Mouse (Mus musculus) liver, embryonic 13.5 days (tissue): ENCODE measurements at regions not wholly inside any gene's neighbourhood (a gene's known extent, or its start where the extent isn't known, plus 50 kb on each side); places are given as distances from the start of the nearest gene placed in this dataset.

Experiments
- ATAC-seq: fragments of 200-750 bp; cut with Nextera tagmentation; 2 replicates; pipeline ENCODE4 v1.8.0; 2017; ENCODE audit warnings: low read depth, mild to moderate bottlenecking, moderate number of reproducible peaks, moderate library complexity
- DNase-seq: peaks from one replicate; pipeline ENCODE4 v3.0.0; 2022
- H3K27ac ChIP-seq: fragments of 300-500 bp; sonication (generic); 2 replicates; pipeline ENCODE4 v1.5.1; 2015; ENCODE audit warnings: moderate library complexity, mild to moderate bottlenecking, inconsistent platforms
- H3K27me3 ChIP-seq: fragments of 300-500 bp; sonication (generic); 2 replicates; pipeline ENCODE4 v1.6.1; 2015; ENCODE audit warnings: mild to moderate bottlenecking, inconsistent platforms
- H3K36me3 ChIP-seq: fragments of 300-500 bp; sonication (generic); 2 replicates; pipeline ENCODE4 v1.6.1; 2015; ENCODE audit warnings: mild to moderate bottlenecking, inconsistent platforms
- H3K4me1 ChIP-seq: fragments of 300-500 bp; sonication (generic); replicated peaks from 2 replicates; pipeline ENCODE4 v1.6.1; 2015; ENCODE audit warnings: inconsistent platforms
- H3K4me2 ChIP-seq: fragments of 300-500 bp; sonication (generic); 2 replicates; pipeline ENCODE4 v1.6.1; 2015; ENCODE audit warnings: inconsistent platforms, mild to moderate bottlenecking, moderate library complexity
- H3K4me3 ChIP-seq: fragments of 300-500 bp; sonication (generic); replicated peaks from 2 replicates; pipeline ENCODE4 v1.5.1; 2015; ENCODE audit warnings: mild to moderate bottlenecking, inconsistent platforms
- H3K9ac ChIP-seq: fragments of 300-500 bp; sonication (generic); 2 replicates; pipeline ENCODE4 v1.6.1; 2015; ENCODE audit warnings: mild to moderate bottlenecking, inconsistent platforms
- H3K9me3 ChIP-seq: fragments of 300-500 bp; sonication (generic); replicated peaks from 2 replicates; pipeline ENCODE4 v1.6.1; 2016; ENCODE audit warnings: inconsistent platforms
- WGBS: fragments of 180-500 bp; shearing (Covaris S2); methylation state at CpG from one replicate; pipeline ENCODE4 v1.1.7; 2015; ENCODE audit not compliant: insufficient replicate concordance; 5-methylcytosine and 5-hydroxymethylcytosine counted together

- Histone ChIP-seq H3K4me2 (no peak overlapping the region), H3K9ac (no peak overlapping the region), H3K9me3 (no peaks in the 10 kb centered on the region; the same call in 1 of the 2 replicates), H3K27me3 (no peaks in the 10 kb centered on the region), H3K4me1 (no peaks in the 10 kb centered on the region), H3K27ac (no peak overlapping the region), H3K36me3 (no peaks in the 10 kb centered on the region), H3K4me3 (no peak overlapping the region)
- no peak for DNase-seq
- WGBS, result 15% methylated on average over 7 of the region's 7 CpGs
- ATAC-seq, result no peak
Observed at GRCm38 (mm10) chr5:111863922-111864321, 130.2 kb downstream of the Gm26897 start.

- Histone ChIP-seq H3K36me3 (no peaks in the 10 kb centered on the region), H3K27me3 (no peaks in the 10 kb centered on the region), H3K9me3 (no peaks in the 10 kb centered on the region; the same call in 1 of the 2 replicates), H3K4me1 (no peaks in the 10 kb centered on the region), H3K27ac (no peak overlapping the region), H3K4me2 (no peak overlapping the region), H3K9ac (no peak overlapping the region), H3K4me3 (no peak overlapping the region)
- 67% methylated on average over 13 of the region's 13 CpGs for WGBS
- DNase-seq (no peak), ATAC-seq (no peak)
Observed at GRCm38 (mm10) chr5:111864606-111865005, 130.9 kb downstream of the Gm26897 start.

- Histone ChIP-seq H3K4me3 (no peak overlapping the region), H3K27me3 (no peaks in the 10 kb centered on the region), H3K4me2 (no peak overlapping the region), H3K9ac (no peak overlapping the region), H3K4me1 (no peaks in the 10 kb centered on the region), H3K36me3 (no peaks in the 10 kb centered on the region), H3K9me3 (peaks cover 26% of the 10 kb centered on the region), H3K27ac (no peak overlapping the region)
- ATAC-seq, result no peak
- no peak for DNase-seq
- WGBS, result 66% methylated on average over 12 of the region's 12 CpGs
Observed at GRCm38 (mm10) chr5:111869011-111869410, 135.3 kb downstream of the Gm26897 start.

- no peak overlapping the region for H3K27ac ChIP-seq
- DNase-seq, result no peak
- WGBS, result 7% methylated on average over 8 of the region's 8 CpGs
Observed at GRCm38 (mm10) chr5:111877165-111877793, 143.6 kb downstream of the Gm26897 start.

GRCm38 (mm10) chr5:111879044-111879443 is 145.3 kb downstream of the Gm26897 start:
- Histone ChIP-seq H3K9me3 (no peaks in the 10 kb centered on the region), H3K27ac (no peak overlapping the region), H3K4me3 (no peak overlapping the region), H3K4me2 (no peak overlapping the region), H3K36me3 (no peaks in the 10 kb centered on the region), H3K4me1 (no peaks in the 10 kb centered on the region), H3K27me3 (no peaks in the 10 kb centered on the region), H3K9ac (no peak overlapping the region)
- DNase-seq, result no peak
- ATAC-seq, result no peak

More at GRCm38 (mm10) chr5:111877165-111877793, 143.6 kb downstream of the Gm26897 start:
- no peaks in the 10 kb centered on the region for H3K4me1 ChIP-seq
- no peak for ATAC-seq
- H3K4me3 ChIP-seq, result no peak overlapping the region
- H3K9ac ChIP-seq, result no peak overlapping the region
- peaks cover 7% of the 10 kb centered on the region; the same call in 1 of the 2 replicates for H3K9me3 ChIP-seq
- no peak overlapping the region for H3K4me2 ChIP-seq
- no peaks in the 10 kb centered on the region for H3K27me3 ChIP-seq
- no peaks in the 10 kb centered on the region for H3K36me3 ChIP-seq

GRCm38 (mm10) chr5:111880268-111880667 is 146.5 kb downstream of the Gm26897 start:
- no peak overlapping the region for H3K4me2 ChIP-seq
- H3K9ac ChIP-seq, result no peak overlapping the region
- 45% methylated on average over 2 of the region's 2 CpGs for WGBS
- DNase-seq, result no peak
- no peak overlapping the region for H3K27ac ChIP-seq
- no peaks in the 10 kb centered on the region for H3K27me3 ChIP-seq
- H3K4me1 ChIP-seq, result no peaks in the 10 kb centered on the region
- no peaks in the 10 kb centered on the region for H3K36me3 ChIP-seq
- no peak overlapping the region for H3K4me3 ChIP-seq
- ATAC-seq, result no peak
- H3K9me3 ChIP-seq, result no peaks in the 10 kb centered on the region

GRCm38 (mm10) chr5:111881517-111881916 is 147.8 kb downstream of the Gm26897 start:
- H3K4me2 ChIP-seq, result no peak overlapping the region
- no peaks in the 10 kb centered on the region for H3K27me3 ChIP-seq
- 35% methylated on average over 5 of the region's 5 CpGs for WGBS
- H3K9ac ChIP-seq, result no peak overlapping the region
- no peak overlapping the region for H3K27ac ChIP-seq
- no peaks in the 10 kb centered on the region for H3K4me1 ChIP-seq
- H3K36me3 ChIP-seq, result no peaks in the 10 kb centered on the region
- no peak for ATAC-seq
- H3K9me3 ChIP-seq, result no peaks in the 10 kb centered on the region
- DNase-seq, result no peak
- H3K4me3 ChIP-seq, result no peak overlapping the region

GRCm38 (mm10) chr5:111887281-111887680 is 153.6 kb downstream of the Gm26897 start:
- Histone ChIP-seq H3K9ac (no peak overlapping the region), H3K27me3 (no peaks in the 10 kb centered on the region), H3K9me3 (no peaks in the 10 kb centered on the region), H3K4me3 (no peak overlapping the region), H3K4me2 (no peak overlapping the region), H3K36me3 (no peaks in the 10 kb centered on the region), H3K27ac (no peak overlapping the region), H3K4me1 (peaks cover 5% of the 10 kb centered on the region; the same call in 1 of the 2 replicates)
- 55% methylated on average over 4 of the region's 4 CpGs for WGBS
- no peak for ATAC-seq
- no peak for DNase-seq

- no peak for ATAC-seq
- H3K4me3 ChIP-seq, result no peak overlapping the region
- H3K4me1 ChIP-seq, result peaks cover 5% of the 10 kb centered on the region; the same call in 1 of the 2 replicates
- H3K9ac ChIP-seq, result no peak overlapping the region
- 44% methylated on average over 7 of the region's 7 CpGs for WGBS
- H3K4me2 ChIP-seq, result no peak overlapping the region
- H3K9me3 ChIP-seq, result no peaks in the 10 kb centered on the region
- H3K36me3 ChIP-seq, result no peaks in the 10 kb centered on the region
- no peaks in the 10 kb centered on the region for H3K27me3 ChIP-seq
- no peak for DNase-seq
- H3K27ac ChIP-seq, result no peak overlapping the region
Observed at GRCm38 (mm10) chr5:111890800-111891199, 157.1 kb downstream of the Gm26897 start.

- no peaks in the 10 kb centered on the region for H3K36me3 ChIP-seq
- ATAC-seq (no peak), DNase-seq (no peak)
- peaks cover 5% of the 10 kb centered on the region; the same call in 1 of the 2 replicates for H3K4me1 ChIP-seq
- no peaks in the 10 kb centered on the region for H3K27me3 ChIP-seq
- no peak overlapping the region for H3K4me3 ChIP-seq
- H3K9ac ChIP-seq, result no peak overlapping the region
- H3K27ac ChIP-seq, result peak overlapping the region; percentile 62
- no peaks in the 10 kb centered on the region for H3K9me3 ChIP-seq
- no peak overlapping the region for H3K4me2 ChIP-seq
- 52% methylated on average over 8 of the region's 8 CpGs for whole genome bisulfite sequencing
Observed at GRCm38 (mm10) chr5:111891261-111891693, 157.6 kb downstream of the Gm26897 start.

- no peak overlapping the region for H3K27ac ChIP-seq
- H3K36me3 ChIP-seq, result no peaks in the 10 kb centered on the region
- 37% methylated on average over 3 of the region's 3 CpGs for WGBS
- no peak overlapping the region for H3K9ac ChIP-seq
- no peaks in the 10 kb centered on the region for H3K27me3 ChIP-seq
- DNase-seq (no peak), ATAC-seq (no peak)
- no peaks in the 10 kb centered on the region for H3K9me3 ChIP-seq
- H3K4me2 ChIP-seq, result no peak overlapping the region
- no peak overlapping the region for H3K4me3 ChIP-seq
- peaks cover 5% of the 10 kb centered on the region; the same call in 1 of the 2 replicates for H3K4me1 ChIP-seq
Observed at GRCm38 (mm10) chr5:111892956-111893355, 159.2 kb downstream of the Gm26897 start.

GRCm38 (mm10) chr5:111893905-111894311 is 160.2 kb downstream of the Gm26897 start:
- 8% methylated on average over 11 of the region's 11 CpGs for WGBS
- no peak overlapping the region for H3K4me2 ChIP-seq
- H3K27ac ChIP-seq, result no peak overlapping the region
- H3K4me3 ChIP-seq, result no peak overlapping the region
- H3K9ac ChIP-seq, result no peak overlapping the region
- no peaks in the 10 kb centered on the region for H3K27me3 ChIP-seq
- H3K36me3 ChIP-seq, result no peaks in the 10 kb centered on the region
- peaks cover 5% of the 10 kb centered on the region; the same call in 1 of the 2 replicates for H3K4me1 ChIP-seq
- ATAC-seq (no peak), DNase-seq (no peak)
- no peaks in the 10 kb centered on the region for H3K9me3 ChIP-seq
